Mouse (Mus musculus) lung, adult 2 months (tissue): ENCODE data around the gene Zscan2. TPM values are rescaled to one million over a fixed set of nuclear protein-coding genes. Genes with fewer than 3 reads are reported as not detected.
A peak's percentile ranks its signal among the peaks of the same experiment; 100 is the strongest.

Source experiments
- DNase-seq: peaks from one replicate; pipeline ENCODE4 v3.0.0; 2022
- H3K4me1 ChIP-seq: fragments of 200-500 bp; 2 replicates; pipeline ENCODE4 v1.6.1; 2011; ENCODE audit warnings: low read length; ENCODE audit not compliant: control insufficient read depth, insufficient read depth
- H3K4me3 ChIP-seq: fragments of 200-500 bp; replicated peaks from 2 replicates; pipeline ENCODE3; 2011; ENCODE audit warnings: low read depth, mild to moderate bottlenecking, control low read depth, low read length; ENCODE audit errors: extremely low read depth
- CTCF ChIP-seq: fragments of 200-500 bp; IDR thresholded peaks from 2 replicates; pipeline ENCODE4 v1.5.1; 2011; ENCODE audit warnings: mild to moderate bottlenecking, low read length, control low read depth; ENCODE audit not compliant: insufficient read depth
- POLR2A ChIP-seq: fragments of 200-500 bp; IDR thresholded peaks from 2 replicates; pipeline ENCODE4 v1.6.1; 2011; ENCODE audit warnings: low read depth, mild to moderate bottlenecking, control low read depth, low read length, borderline replicate concordance; ENCODE audit errors: extremely low read depth
- WGBS: fragments of 180-500 bp; shearing (Covaris S2); methylation state at CpG from one replicate; pipeline ENCODE4 v1.1.7; 2018; 5-methylcytosine and 5-hydroxymethylcytosine counted together
- polyA plus RNA-seq: library from polyadenylated mRNA; depleted of rRNA; stranded (reverse); fragments of >200 nt; gene quantifications from 2 replicates; pipeline ENCODE4 v1.2.3, GENCODE M21; 2012

Gene Zscan2
- polyA plus RNA-seq, 1 experiment, result 6.2 TPM

- Histone ChIP-seq H3K4me1 (peaks cover 3% of the 10 kb centered on the region; the same call in 1 of the 2 replicates), H3K4me3 (no peak overlapping the region)
- no peak for DNase-seq
- 74% methylated on average over 5 of the region's 5 CpGs for WGBS
- TF ChIP-seq CTCF (no peak), POLR2A (no peak)
Measured at GRCm38 (mm10) chr7:80842132-80842531, 18.6 kb upstream of the Zscan2 start.

- H3K4me1 ChIP-seq, result peaks cover 3% of the 10 kb centered on the region; the same call in 1 of the 2 replicates
- no peak overlapping the region for H3K4me3 ChIP-seq
- DNase-seq, result no peak
- WGBS, result 91% methylated on average over 1 of the region's 1 CpGs
- TF ChIP-seq CTCF, result no peak
- no peak for TF ChIP-seq POLR2A
Measured at GRCm38 (mm10) chr7:80843176-80843575, 17.5 kb upstream of the Zscan2 start.

GRCm38 (mm10) chr7:80843910-80844640 is 16.6 kb upstream of the Zscan2 start:
- WGBS, result 90% methylated on average over 8 of the region's 8 CpGs
- no peak for TF ChIP-seq POLR2A
- no peak for TF ChIP-seq CTCF
- H3K4me1 ChIP-seq, result peaks cover 3% of the 10 kb centered on the region; the same call in 1 of the 2 replicates
- no peak for DNase-seq
- H3K4me3 ChIP-seq, result no peak overlapping the region

GRCm38 (mm10) chr7:80844691-80845090 is 16.0 kb upstream of the Zscan2 start:
- Histone ChIP-seq H3K4me1 (peaks cover 3% of the 10 kb centered on the region; the same call in 1 of the 2 replicates), H3K4me3 (no peak overlapping the region)
- WGBS, result 97% methylated on average over 12 of the region's 12 CpGs
- TF ChIP-seq POLR2A, result no peak
- no peak for TF ChIP-seq CTCF
- no peak for DNase-seq

GRCm38 (mm10) chr7:80845621-80846279 is 15.0 kb upstream of the Zscan2 start:
- Histone ChIP-seq H3K4me1 (peaks cover 3% of the 10 kb centered on the region; the same call in 1 of the 2 replicates), H3K4me3 (peak overlapping the region; percentile 52)
- no peak for DNase-seq
- 45% methylated on average over 15 of the region's 15 CpGs for WGBS
- TF ChIP-seq CTCF (no peak), POLR2A (no peak)

GRCm38 (mm10) chr7:80846280-80846678 is 14.4 kb upstream of the Zscan2 start:
- H3K4me1 ChIP-seq, result peaks cover 3% of the 10 kb centered on the region; the same call in 1 of the 2 replicates
- no peak for TF ChIP-seq POLR2A
- no peak for DNase-seq
- 76% methylated on average over 10 of the region's 10 CpGs for WGBS
- H3K4me3 ChIP-seq, result peak overlapping the region; percentile 52

- 88% methylated on average over 5 of the region's 5 CpGs for WGBS
- DNase-seq, result no peak
- Histone ChIP-seq H3K4me3 (no peak overlapping the region), H3K4me1 (peaks cover 3% of the 10 kb centered on the region; the same call in 1 of the 2 replicates)
- no peak for TF ChIP-seq CTCF
- no peak for TF ChIP-seq POLR2A
Measured at GRCm38 (mm10) chr7:80846709-80847108, 14.0 kb upstream of the Zscan2 start.

GRCm38 (mm10) chr7:80849267-80849666 is 11.5 kb upstream of the Zscan2 start:
- TF ChIP-seq CTCF (no peak), POLR2A (no peak)
- Histone ChIP-seq H3K4me3 (no peak overlapping the region), H3K4me1 (peaks cover 3% of the 10 kb centered on the region; the same call in 1 of the 2 replicates)
- DNase-seq, result no peak
- 50% methylated on average over 2 of the region's 2 CpGs for WGBS

GRCm38 (mm10) chr7:80849710-80850109 is 11.0 kb upstream of the Zscan2 start:
- Histone ChIP-seq H3K4me1 (peaks cover 3% of the 10 kb centered on the region; the same call in 1 of the 2 replicates), H3K4me3 (no peak overlapping the region)
- 13% methylated on average over 4 of the region's 4 CpGs for WGBS
- TF ChIP-seq CTCF, result peak; percentile 83
- TF ChIP-seq POLR2A, result no peak
- no peak for DNase-seq
